Mouse (Mus musculus): ENCODE results near the gene Gnaq. TPM values are rescaled to one million over a fixed set of nuclear protein-coding genes. Genes with fewer than 3 reads are reported as not detected.
"Not testable (repeated sequence)": the region's sequence is repeated elsewhere in the genome, so short reads cannot be mapped to it uniquely, and the experiment has no call there.

Gene Gnaq
- polyA plus RNA-seq, 1 experiment from 2014 or later = 5.3 TPM

GRCm38 (mm10) chr19:16154480-16154879, 21.8 kb downstream of the Gnaq start:
- ATAC-seq (no peak), DNase-seq (no peak)
- Histone ChIP-seq H3K36me3 (replicated peaks; ENCODE audit: insufficient read depth, low read length) (no peaks in the 10 kb centered on the region), H3K27ac (ENCODE audit: low read depth) (no peak overlapping the region), H3K27me3 (ENCODE audit: insufficient read depth, low read length) (no peaks in the 10 kb centered on the region), H3K9ac (replicated peaks) (no peak overlapping the region), H3K4me3 (ENCODE audit: low read depth, low read length) (no peak overlapping the region), H3K4me2 (ENCODE audit: low read depth, low read length) (no peak overlapping the region), H3K9me3 (ENCODE audit: low read length) (no peaks in the 10 kb centered on the region), H3K4me1 (ENCODE audit: insufficient read depth) (no peaks in the 10 kb centered on the region; the same call in 1 of the 2 replicates)
- TF ChIP-seq EP300 (IDR thresholded peaks at IDR 0.05; ENCODE audit: low read depth) = no peak
- TF ChIP-seq CTCF (IDR thresholded peaks at IDR 0.05; ENCODE audit: low read depth) = no peak

DNA sequence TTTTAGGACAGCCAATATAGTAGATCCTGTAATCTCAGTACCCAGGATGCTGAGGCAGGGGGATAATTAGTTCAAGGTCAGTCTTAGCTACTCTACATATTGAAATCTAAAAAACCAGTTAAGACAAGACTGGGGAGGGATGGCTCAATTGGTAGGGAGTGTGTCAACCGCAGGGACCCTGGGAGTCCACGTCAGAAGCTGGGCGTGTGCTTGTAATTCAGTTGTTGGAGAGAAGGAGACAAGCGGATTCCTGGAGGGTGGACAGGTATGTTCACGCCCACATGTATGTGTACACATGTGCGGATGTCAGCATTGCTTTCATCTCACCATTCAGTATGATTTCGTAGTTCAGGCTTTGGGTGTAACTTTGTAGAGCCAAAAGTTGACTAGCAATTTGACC, 24.5 kb downstream of the Gnaq start:
- Histone ChIP-seq H3K9ac (replicated peaks) (no peak overlapping the region), H3K4me1 (ENCODE audit: insufficient read depth) (no peaks in the 10 kb centered on the region; the same call in 1 of the 2 replicates), H3K9me3 (ENCODE audit: low read length) (no peaks in the 10 kb centered on the region), H3K4me3 (ENCODE audit: low read depth, low read length) (no peak overlapping the region), H3K36me3 (replicated peaks; ENCODE audit: insufficient read depth, low read length) (no peaks in the 10 kb centered on the region), H3K27ac (ENCODE audit: low read depth) (no peak overlapping the region), H3K4me2 (ENCODE audit: low read depth, low read length) (no peak overlapping the region), H3K27me3 (ENCODE audit: insufficient read depth, low read length) (no peaks in the 10 kb centered on the region)
- no peak for TF ChIP-seq CTCF (IDR thresholded peaks at IDR 0.05; ENCODE audit: low read depth)
- TF ChIP-seq EP300 (IDR thresholded peaks at IDR 0.05; ENCODE audit: low read depth) = no peak
- no peak for DNase-seq
- 77% methylated on average over 7 of the region's 7 CpGs for WGBS (ENCODE audit: insufficient replicate concordance)
- no peak for ATAC-seq

- no peak overlapping the region for H3K9ac ChIP-seq (replicated peaks)
- TF ChIP-seq CTCF (IDR thresholded peaks at IDR 0.05; ENCODE audit: low read depth) = no peak
- TF ChIP-seq EP300 (IDR thresholded peaks at IDR 0.05; ENCODE audit: low read depth) = no peak
- 83% methylated on average over 2 of the region's 2 CpGs for WGBS (ENCODE audit: insufficient replicate concordance)
- no peaks in the 10 kb centered on the region for H3K36me3 ChIP-seq (replicated peaks; ENCODE audit: insufficient read depth, low read length)
- DNase-seq = no peak
- H3K27ac ChIP-seq (ENCODE audit: low read depth) = no peak overlapping the region
- no peaks in the 10 kb centered on the region for H3K27me3 ChIP-seq (ENCODE audit: insufficient read depth, low read length)
- no peak for ATAC-seq
- no peak overlapping the region for H3K4me3 ChIP-seq (ENCODE audit: low read depth, low read length)
- no peak overlapping the region for H3K4me2 ChIP-seq (ENCODE audit: low read depth, low read length)
- no peaks in the 10 kb centered on the region for H3K4me1 ChIP-seq (ENCODE audit: insufficient read depth)
- no peaks in the 10 kb centered on the region for H3K9me3 ChIP-seq (ENCODE audit: low read length)
These were observed 28.1 kb downstream of the Gnaq start for GRCm38 (mm10) chr19:16160759-16161158.

GRCm38 (mm10) chr19:16161222-16161621, 28.6 kb downstream of the Gnaq start:
- Histone ChIP-seq H3K9me3 (ENCODE audit: low read length) (no peaks in the 10 kb centered on the region), H3K4me1 (ENCODE audit: insufficient read depth) (no peaks in the 10 kb centered on the region), H3K27me3 (ENCODE audit: insufficient read depth, low read length) (no peaks in the 10 kb centered on the region), H3K4me2 (ENCODE audit: low read depth, low read length) (no peak overlapping the region), H3K27ac (ENCODE audit: low read depth) (no peak overlapping the region), H3K36me3 (replicated peaks; ENCODE audit: insufficient read depth, low read length) (no peaks in the 10 kb centered on the region), H3K4me3 (ENCODE audit: low read depth, low read length) (no peak overlapping the region), H3K9ac (replicated peaks) (no peak overlapping the region)
- ATAC-seq (no peak), DNase-seq (no peak)
- no peak for TF ChIP-seq CTCF (IDR thresholded peaks at IDR 0.05; ENCODE audit: low read depth)
- TF ChIP-seq EP300 (IDR thresholded peaks at IDR 0.05; ENCODE audit: low read depth) = no peak
- 65% methylated on average over 2 of the region's 2 CpGs for WGBS (ENCODE audit: insufficient replicate concordance)

DNA sequence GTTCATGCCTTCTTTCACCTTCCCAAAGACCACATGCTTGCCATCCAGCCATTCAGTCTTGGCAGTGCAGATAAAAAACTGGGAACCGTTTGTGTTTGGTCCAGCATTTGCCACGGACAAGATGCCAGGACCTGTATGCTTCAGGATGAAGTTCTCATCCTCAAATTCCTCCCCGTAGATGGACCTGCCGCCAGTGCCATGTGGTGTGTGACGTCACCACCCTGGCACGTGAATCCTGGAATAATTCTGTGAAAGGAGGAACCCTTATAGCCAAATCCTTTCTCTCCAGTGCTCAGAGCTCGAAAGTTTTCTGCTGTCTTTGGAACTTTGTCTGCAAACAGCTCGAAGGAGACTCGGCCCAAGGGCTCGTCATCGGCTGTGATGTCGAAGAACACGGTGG, 31.8 kb downstream of the Gnaq start:
- H3K9ac ChIP-seq (replicated peaks); H3K4me2 ChIP-seq (ENCODE audit: low read depth, low read length); H3K4me1 ChIP-seq (ENCODE audit: insufficient read depth); H3K9me3 ChIP-seq (ENCODE audit: low read length); ATAC-seq; H3K36me3 ChIP-seq (replicated peaks; ENCODE audit: insufficient read depth, low read length); DNase-seq; H3K27ac ChIP-seq (ENCODE audit: low read depth); H3K27me3 ChIP-seq (ENCODE audit: insufficient read depth, low read length); H3K4me3 ChIP-seq (ENCODE audit: low read depth, low read length): not testable (repeated sequence)
- WGBS (ENCODE audit: insufficient replicate concordance) = 83% methylated on average over 13 of the region's 13 CpGs

GRCm38 (mm10) chr19:16167185-16167584, 34.6 kb downstream of the Gnaq start:
- TF ChIP-seq CTCF (IDR thresholded peaks at IDR 0.05; ENCODE audit: low read depth) (no peak), EP300 (IDR thresholded peaks at IDR 0.05; ENCODE audit: low read depth) (no peak)
- Histone ChIP-seq H3K4me2 (ENCODE audit: low read depth, low read length) (no peak overlapping the region), H3K27ac (ENCODE audit: low read depth) (no peak overlapping the region), H3K27me3 (ENCODE audit: insufficient read depth, low read length) (no peaks in the 10 kb centered on the region), H3K36me3 (replicated peaks; ENCODE audit: insufficient read depth, low read length) (no peaks in the 10 kb centered on the region), H3K4me1 (ENCODE audit: insufficient read depth) (peaks cover 8% of the 10 kb centered on the region), H3K9ac (replicated peaks) (no peak overlapping the region), H3K9me3 (ENCODE audit: low read length) (no peaks in the 10 kb centered on the region), H3K4me3 (ENCODE audit: low read depth, low read length) (no peak overlapping the region)
- no peak for DNase-seq
- WGBS (ENCODE audit: insufficient replicate concordance) = 71% methylated on average over 4 of the region's 4 CpGs
- no peak for ATAC-seq

GRCm38 (mm10) chr19:16168192-16168591, 35.6 kb downstream of the Gnaq start:
- Histone ChIP-seq H3K36me3 (replicated peaks; ENCODE audit: insufficient read depth, low read length) (no peaks in the 10 kb centered on the region), H3K4me3 (ENCODE audit: low read depth, low read length) (no peak overlapping the region), H3K4me1 (ENCODE audit: insufficient read depth) (peaks cover 8% of the 10 kb centered on the region), H3K27ac (ENCODE audit: low read depth) (peak overlapping the region; percentile 44; the same call in 1 of the 2 replicates), H3K9ac (replicated peaks) (no peak overlapping the region), H3K4me2 (ENCODE audit: low read depth, low read length) (no peak overlapping the region), H3K27me3 (ENCODE audit: insufficient read depth, low read length) (no peaks in the 10 kb centered on the region), H3K9me3 (ENCODE audit: low read length) (no peaks in the 10 kb centered on the region)
- ATAC-seq (no peak), DNase-seq (no peak)
- WGBS (ENCODE audit: insufficient replicate concordance) = 40% methylated on average over 4 of the region's 4 CpGs
- TF ChIP-seq CTCF (IDR thresholded peaks at IDR 0.05; ENCODE audit: low read depth) (no peak), EP300 (IDR thresholded peaks at IDR 0.05; ENCODE audit: low read depth) (no peak)
